Mouse (Mus musculus): Measurements from ENCODE around the gene Slamf9. TPM values are rescaled to one million over a fixed set of nuclear protein-coding genes. Genes with fewer than 3 reads are reported as not detected.

Gene Slamf9
- total RNA-seq (2021), result under 1 TPM in 1 of 2 experiments, not detected in 1; 0.26 TPM

DNA sequence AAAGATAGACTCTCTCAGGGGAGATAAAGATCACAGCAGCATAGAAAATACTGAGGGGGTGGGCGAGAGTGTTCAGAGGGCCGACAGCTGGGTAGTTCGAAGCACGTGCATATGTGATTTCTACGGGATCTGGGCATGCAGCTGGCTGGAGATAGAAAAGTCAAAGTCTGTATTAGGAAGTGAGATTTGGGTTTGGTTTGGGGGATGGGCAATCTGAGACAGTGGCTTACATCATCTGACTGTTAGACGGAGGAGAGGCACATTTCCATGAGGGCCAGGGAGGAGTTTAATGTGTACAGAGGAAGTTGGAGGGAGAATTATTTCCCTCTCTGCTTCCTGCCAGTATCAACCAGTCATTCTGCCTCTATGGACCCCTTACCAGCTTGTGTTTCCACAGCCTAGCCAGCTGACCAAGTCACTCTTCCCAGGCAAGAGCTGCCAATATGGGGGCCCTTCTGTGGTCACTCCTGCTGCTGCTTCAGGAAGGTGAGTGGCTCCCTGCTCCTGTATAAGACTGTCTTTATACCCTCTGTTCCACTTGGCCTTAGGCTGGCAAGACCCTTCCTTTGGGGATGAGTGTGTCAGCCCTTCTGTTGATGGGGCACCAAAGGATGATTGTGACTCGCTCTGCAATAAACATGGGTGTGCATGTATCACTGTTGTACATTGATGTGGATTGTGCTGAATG is at the start of gene Slamf9:
TSS of gene Slamf9 (plus strand) at position 305 of the 688 bp plus-strand sequence.
- DNase-seq, result no peak
- intact Hi-C loops (cut with DNase I), result no loop called here

- intact Hi-C loops (cut with DNase I), result no loop called here
- no peak for DNase-seq
Measured at GRCm38 (mm10) chr1:172426419-172426818, 48.7 kb upstream of the Slamf9 start.

- intact Hi-C loops (cut with DNase I), result no loop called here
- DNase-seq, result no peak
Measured at GRCm38 (mm10) chr1:172427841-172428240, 47.3 kb upstream of the Slamf9 start.

- intact Hi-C loops (cut with DNase I), result no loop called here
- DNase-seq, result no peak
Measured at GRCm38 (mm10) chr1:172428614-172429013, 46.5 kb upstream of the Slamf9 start.

GRCm38 (mm10) chr1:172430731-172431220 is 44.4 kb upstream of the Slamf9 start:
- DNase-seq, result no peak
- intact Hi-C loops (cut with DNase I), result no loop called here

GRCm38 (mm10) chr1:172431836-172432586 is 43.1 kb upstream of the Slamf9 start:
- intact Hi-C loops (cut with DNase I), result no loop called here
- peak; percentile 38 for DNase-seq

GRCm38 (mm10) chr1:172432587-172432955 is 42.6 kb upstream of the Slamf9 start:
- intact Hi-C loops (cut with DNase I), result no loop called here
- no peak for DNase-seq

- no peak for DNase-seq
- intact Hi-C loops (cut with DNase I), result no loop called here
Measured at GRCm38 (mm10) chr1:172433012-172433850, 41.9 kb upstream of the Slamf9 start.

DNA sequence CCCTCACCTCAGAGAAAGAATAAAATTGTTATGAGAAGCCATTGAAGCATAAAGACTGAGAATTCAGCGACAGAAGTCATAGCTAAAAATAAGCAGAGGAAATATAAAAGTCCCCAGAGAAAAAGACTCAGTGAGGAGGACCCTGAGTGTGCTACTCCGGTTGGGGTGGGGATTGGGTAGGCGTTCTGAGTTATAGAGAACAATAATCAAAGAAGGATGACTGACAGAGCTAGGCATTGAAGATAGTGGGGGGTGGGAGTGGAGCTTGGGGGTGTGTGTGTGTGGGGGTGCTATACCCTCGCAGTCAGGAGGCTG is 41.4 kb upstream of the Slamf9 start:
- intact Hi-C loops (cut with DNase I), result no loop called here

DNA sequence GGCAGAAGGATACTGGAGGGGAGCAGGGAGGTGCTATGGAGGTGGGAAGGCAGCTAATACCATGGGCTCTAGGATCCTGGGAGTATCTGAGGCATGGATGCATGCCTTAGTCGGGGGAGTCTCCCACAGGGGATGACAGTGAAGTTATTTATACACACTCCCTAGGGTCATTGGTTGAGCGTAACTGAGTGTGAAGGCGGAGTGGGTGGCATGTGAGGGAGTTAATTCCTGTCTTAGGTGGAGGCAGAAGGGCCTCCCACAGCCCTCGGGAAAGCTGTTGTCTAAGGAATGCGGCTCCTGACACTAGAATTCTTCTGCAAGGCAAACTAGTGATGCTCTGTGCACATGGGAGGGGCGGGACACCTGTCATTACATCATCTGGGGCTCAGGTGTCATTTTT is 38.4 kb upstream of the Slamf9 start:
- intact Hi-C loops (cut with DNase I), result no loop called here
- DNase-seq, result no peak

More for the DNA sequence above, 41.4 kb upstream of the Slamf9 start:
- no peak for DNase-seq

DNA sequence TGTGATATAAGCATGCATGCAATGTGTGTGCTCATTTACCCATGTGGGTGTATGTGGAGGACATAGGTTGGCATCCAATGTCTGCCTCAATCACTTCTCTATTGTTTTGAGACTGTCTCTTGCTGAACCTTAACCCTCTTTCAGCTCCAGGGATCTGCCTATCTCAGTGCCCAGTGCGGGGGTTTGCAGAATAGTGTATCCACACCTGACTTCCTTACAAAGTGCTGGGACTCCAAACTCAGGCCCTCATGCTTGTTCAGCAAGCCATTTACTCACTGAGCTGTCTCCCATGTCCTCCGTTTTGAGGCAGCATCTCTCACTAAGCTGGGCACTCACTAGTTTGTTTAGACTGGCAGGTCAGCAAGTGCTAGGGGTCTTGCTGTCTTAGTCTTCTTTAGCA is 36.5 kb upstream of the Slamf9 start:
- no peak for DNase-seq
- intact Hi-C loops (cut with DNase I), result no loop called here

GRCm38 (mm10) chr1:172440521-172440920 is 34.6 kb upstream of the Slamf9 start:
- DNase-seq, result no peak
- intact Hi-C loops (cut with DNase I), result no loop called here

GRCm38 (mm10) chr1:172441935-172442445 is 33.2 kb upstream of the Slamf9 start:
- DNase-seq, result no peak
- intact Hi-C loops (cut with DNase I), result no loop called here

- no peak for DNase-seq
Measured at GRCm38 (mm10) chr1:172450226-172450625, 24.9 kb upstream of the Slamf9 start.

GRCm38 (mm10) chr1:172450848-172451470 is 24.2 kb upstream of the Slamf9 start:
- intact Hi-C loops (cut with DNase I), result no loop called here
- no peak for DNase-seq

More at GRCm38 (mm10) chr1:172450226-172450625, 24.9 kb upstream of the Slamf9 start:
- intact Hi-C loops (cut with DNase I), result no loop called here

GRCm38 (mm10) chr1:172452911-172453310 is 22.2 kb upstream of the Slamf9 start:
- DNase-seq, result no peak
- intact Hi-C loops (cut with DNase I), result no loop called here

DNA sequence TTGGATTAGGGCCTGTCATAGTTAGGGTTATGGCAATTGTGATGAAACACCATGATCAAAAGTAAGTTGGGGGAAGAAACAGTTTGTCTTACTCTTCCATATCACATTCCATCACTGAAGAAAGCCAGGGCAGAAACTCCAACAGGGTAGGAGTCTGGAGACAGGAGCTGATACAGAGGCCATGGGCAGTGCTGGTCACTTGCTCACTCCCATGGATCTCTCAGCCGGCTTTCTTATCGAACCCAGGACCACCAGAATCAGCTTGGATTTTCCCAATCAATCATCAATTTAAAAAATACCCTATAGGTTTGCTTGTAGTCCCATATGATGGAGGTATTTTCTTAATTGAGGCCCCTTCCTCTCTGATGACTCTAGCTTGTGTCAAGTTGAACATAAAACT is 21.3 kb upstream of the Slamf9 start:
- intact Hi-C loops (cut with DNase I), result no loop called here
- no peak for DNase-seq

DNA sequence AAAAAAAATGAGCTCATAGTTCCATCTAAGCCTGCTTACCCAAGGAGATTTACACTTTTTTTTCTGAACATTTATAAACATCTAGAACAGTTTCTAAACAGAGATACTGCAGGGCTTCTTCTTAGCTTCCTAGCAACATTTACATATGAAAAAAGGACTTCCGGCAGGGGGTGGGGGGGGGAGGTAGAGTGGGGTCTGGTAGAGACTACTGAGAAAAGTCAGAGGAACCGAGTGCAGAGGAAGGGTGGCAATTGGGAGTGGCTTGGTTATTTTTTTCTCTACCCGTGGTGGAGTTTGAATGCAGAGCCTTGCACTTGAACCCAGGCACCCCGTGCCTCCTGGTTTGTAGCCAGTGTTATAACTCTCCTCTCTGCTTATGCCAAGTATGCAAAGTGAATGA is 19.7 kb upstream of the Slamf9 start:
- intact Hi-C loops (cut with DNase I), result no loop called here
- DNase-seq, result no peak

GRCm38 (mm10) chr1:172456001-172456677 is 19.0 kb upstream of the Slamf9 start:
- intact Hi-C loops (cut with DNase I), result no loop called here
- DNase-seq, result no peak

DNA sequence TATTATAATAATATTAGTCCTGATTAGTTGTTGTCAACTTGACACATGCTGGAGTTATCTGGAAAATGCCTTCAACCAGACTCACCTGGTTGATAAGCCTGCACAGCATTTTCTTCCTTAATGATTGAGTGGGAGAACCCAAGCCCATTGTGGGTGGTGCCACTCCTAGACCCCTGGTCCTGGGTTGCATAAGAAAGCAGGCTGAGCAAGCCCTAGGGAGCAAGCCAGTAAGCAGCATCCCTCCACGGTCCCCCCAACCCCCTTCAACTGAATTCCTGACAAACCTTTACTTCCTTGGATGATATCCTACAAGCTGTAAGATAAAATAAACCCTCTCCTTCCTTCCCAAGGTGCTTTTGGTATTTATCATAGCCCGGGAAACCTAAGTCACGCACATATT is 18.0 kb upstream of the Slamf9 start:
- no peak for DNase-seq
- intact Hi-C loops (cut with DNase I), result no loop called here

All from left cerebral cortex, postnatal 4 days (tissue).